Mouse (Mus musculus): ENCODE results near the gene Eif4g3. TPM values are rescaled to one million over a fixed set of nuclear protein-coding genes. Genes with fewer than 3 reads are reported as not detected.
A peak's percentile ranks its signal among the peaks of the same experiment; 100 is the strongest.

The Eif4g3 gene
- polyA plus RNA-seq, 1 experiment from 2014 or later: 7.3 TPM

DNA sequence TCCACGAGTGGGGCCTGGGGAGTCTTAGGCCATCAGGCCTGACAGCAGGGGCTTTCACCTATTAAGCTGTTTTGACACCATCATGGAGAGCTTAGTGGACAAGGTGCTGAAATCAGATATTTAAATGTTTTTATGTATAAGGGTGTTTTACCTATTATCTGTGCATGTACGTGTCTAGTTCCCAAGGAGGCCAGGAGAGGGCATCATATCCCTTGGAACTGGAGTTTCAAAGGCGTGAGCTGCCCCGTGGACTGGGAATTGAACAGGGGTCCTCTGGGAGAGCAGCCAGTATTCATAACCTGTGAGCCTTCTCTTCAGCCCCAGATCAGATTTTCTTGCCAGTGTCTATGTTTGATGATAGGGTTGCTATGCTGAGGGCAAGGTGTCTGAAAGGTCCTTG, 2.4 kb upstream of the Eif4g3 start:
- Histone ChIP-seq H3K27ac (no peak overlapping the region), H3K9ac (no peak overlapping the region), H3K27me3 (peaks cover 37% of the 10 kb centered on the region), H3K9me3 (replicated peaks) (no peaks in the 10 kb centered on the region), H3K36me3 (no peaks in the 10 kb centered on the region; the same call in 1 of the 2 replicates), H3K4me2 (no peak overlapping the region), H3K4me3 (replicated peaks) (no peak overlapping the region), H3K4me1 (replicated peaks) (peaks cover 29% of the 10 kb centered on the region)
- WGBS (ENCODE audit: insufficient replicate concordance): 69% methylated on average over 4 of the region's 4 CpGs
- no peak for ATAC-seq (ENCODE audit: low read depth)
- no peak for DNase-seq

DNA sequence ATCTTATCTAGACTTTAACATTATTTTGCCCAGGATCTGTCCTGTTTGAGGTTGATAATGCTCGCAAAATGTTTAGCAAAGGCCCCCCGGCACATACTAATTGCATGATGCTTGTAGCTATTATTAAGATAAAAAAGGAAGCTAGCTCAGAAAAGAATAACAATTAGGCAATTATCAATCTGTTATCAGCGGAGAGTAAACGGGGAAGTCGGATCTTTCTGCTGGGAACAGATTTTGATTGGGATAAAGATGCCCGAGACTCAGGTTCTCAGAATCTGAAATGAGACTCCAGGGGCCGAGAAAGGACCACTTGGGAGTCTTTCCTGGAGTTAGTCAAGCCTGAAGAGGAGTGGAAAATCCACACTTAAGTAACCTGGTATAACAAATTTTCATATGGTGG, 1.6 kb upstream of the Eif4g3 start:
- 45% methylated on average over 7 of the region's 7 CpGs for WGBS (ENCODE audit: insufficient replicate concordance)
- peaks cover 3% of the 10 kb centered on the region for H3K36me3 ChIP-seq
- ATAC-seq (ENCODE audit: low read depth) (no peak), DNase-seq (no peak)
- H3K9ac ChIP-seq: no peak overlapping the region
- H3K27me3 ChIP-seq: peaks cover 37% of the 10 kb centered on the region
- no peak overlapping the region for H3K4me3 ChIP-seq (replicated peaks)
- no peak overlapping the region for H3K4me2 ChIP-seq
- no peak overlapping the region for H3K27ac ChIP-seq
- H3K4me1 ChIP-seq (replicated peaks): peaks cover 37% of the 10 kb centered on the region
- no peaks in the 10 kb centered on the region for H3K9me3 ChIP-seq (replicated peaks)

DNA sequence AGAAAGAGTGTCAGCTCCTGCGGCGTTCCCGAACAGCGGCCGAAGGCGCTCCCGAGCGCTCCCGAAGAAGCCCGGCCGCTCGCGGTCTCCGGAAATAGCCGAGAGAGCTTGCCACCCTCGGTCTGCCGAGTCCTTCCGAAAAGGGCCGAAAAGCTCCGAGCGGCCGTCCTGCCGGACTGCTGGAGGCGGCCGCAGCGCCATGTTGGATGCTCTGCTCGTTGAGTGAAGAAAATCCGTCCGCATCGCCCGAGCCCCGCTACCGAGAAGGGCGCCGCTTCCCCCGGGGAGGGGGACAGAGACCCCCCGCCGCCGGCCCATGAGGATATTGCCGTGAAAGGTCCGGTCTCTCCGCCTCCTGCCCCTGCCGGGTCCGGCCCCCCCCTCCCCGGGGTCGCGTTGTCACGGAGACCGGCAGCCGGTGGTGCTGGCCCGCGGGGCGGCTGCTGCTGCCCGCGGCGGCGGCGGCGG, 503 bp downstream of the Eif4g3 start:
- DNase-seq: peak; percentile 94
- Histone ChIP-seq H3K4me2 (peak overlapping the region; percentile 91), H3K27me3 (peaks cover 35% of the 10 kb centered on the region), H3K27ac (peak overlapping the region; percentile 84), H3K4me1 (replicated peaks) (peaks cover 41% of the 10 kb centered on the region), H3K9me3 (replicated peaks) (no peaks in the 10 kb centered on the region), H3K9ac (peak overlapping the region; percentile 93), H3K4me3 (replicated peaks) (peak overlapping the region; percentile 79), H3K36me3 (peaks cover 11% of the 10 kb centered on the region)
- ATAC-seq (ENCODE audit: low read depth): peak; percentile 92
- under 1% methylated on average over 58 of the region's 59 CpGs for WGBS (ENCODE audit: insufficient replicate concordance)

DNA sequence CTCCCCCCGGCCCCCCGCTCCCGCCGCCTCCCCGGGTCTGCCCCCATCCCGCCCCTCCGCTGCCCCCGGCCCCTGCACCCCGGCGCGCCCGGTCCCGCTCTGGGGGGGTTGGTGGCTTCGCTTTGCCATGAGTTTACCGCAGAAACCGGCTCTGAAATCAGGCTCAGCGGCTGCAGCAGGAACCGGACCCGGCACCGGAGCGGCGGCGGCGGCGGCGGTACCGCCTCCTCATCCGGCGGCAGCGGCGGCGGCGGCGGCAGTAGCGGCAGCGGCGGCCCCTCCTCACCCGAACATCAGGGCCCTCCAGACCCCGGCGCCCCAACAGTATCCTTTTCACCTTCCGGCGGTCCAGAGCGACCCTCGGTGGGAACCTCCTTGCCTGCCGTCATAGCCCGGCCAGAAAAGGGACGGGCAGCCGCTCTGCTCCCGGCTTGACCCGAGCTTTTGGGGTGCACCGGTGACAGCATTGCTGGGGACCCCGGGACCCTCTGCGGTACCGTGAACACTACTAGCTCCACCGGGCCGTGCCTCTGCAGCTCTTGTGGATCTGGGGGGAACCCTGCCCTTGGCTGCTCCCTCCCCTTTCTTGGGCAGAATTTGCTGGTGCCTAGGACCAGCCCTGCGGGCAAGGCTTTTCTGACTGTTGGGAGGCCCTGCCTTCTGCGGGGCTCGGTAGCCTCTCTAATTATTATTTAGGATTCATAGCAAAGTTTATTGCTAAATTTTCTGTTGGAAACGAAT, 1.2 kb downstream of the Eif4g3 start:
- peaks cover 35% of the 10 kb centered on the region for H3K27me3 ChIP-seq
- peaks cover 41% of the 10 kb centered on the region for H3K4me1 ChIP-seq (replicated peaks)
- H3K9ac ChIP-seq: peak overlapping the region; percentile 93
- ATAC-seq (ENCODE audit: low read depth) (peak; percentile 49), DNase-seq (peak; percentile 33)
- no peaks in the 10 kb centered on the region for H3K9me3 ChIP-seq (replicated peaks)
- peaks cover 18% of the 10 kb centered on the region for H3K36me3 ChIP-seq
- H3K4me3 ChIP-seq (replicated peaks): peak overlapping the region; percentile 79
- H3K27ac ChIP-seq: peak overlapping the region; percentile 84
- H3K4me2 ChIP-seq: peak overlapping the region; percentile 91
- WGBS (ENCODE audit: insufficient replicate concordance): under 1% methylated on average over 45 of the region's 60 CpGs

- Histone ChIP-seq H3K4me1 (replicated peaks) (peaks cover 41% of the 10 kb centered on the region), H3K4me3 (replicated peaks) (peak overlapping the region; percentile 79), H3K9me3 (replicated peaks) (no peaks in the 10 kb centered on the region), H3K27ac (peak overlapping the region; percentile 84; the same call in 1 of the 2 replicates), H3K36me3 (peaks cover 25% of the 10 kb centered on the region), H3K27me3 (peaks cover 28% of the 10 kb centered on the region), H3K9ac (peak overlapping the region; percentile 93), H3K4me2 (peak overlapping the region; percentile 91)
- DNase-seq (no peak), ATAC-seq (ENCODE audit: low read depth) (no peak)
- WGBS (ENCODE audit: insufficient replicate concordance): 28% methylated on average over 12 of the region's 12 CpGs
These were observed 1.9 kb downstream of the Eif4g3 start for GRCm38 (mm10) chr4:137994562-137995336.

GRCm38 (mm10) chr4:137995399-137995798, 2.6 kb downstream of the Eif4g3 start:
- Histone ChIP-seq H3K4me2 (peak overlapping the region; percentile 91), H3K36me3 (peaks cover 25% of the 10 kb centered on the region), H3K27ac (no peak overlapping the region), H3K9me3 (replicated peaks) (no peaks in the 10 kb centered on the region), H3K4me3 (replicated peaks) (peak overlapping the region; percentile 79), H3K27me3 (peaks cover 24% of the 10 kb centered on the region), H3K4me1 (replicated peaks) (peaks cover 42% of the 10 kb centered on the region), H3K9ac (peak overlapping the region; percentile 93)
- DNase-seq (no peak), ATAC-seq (ENCODE audit: low read depth) (no peak)
- WGBS (ENCODE audit: insufficient replicate concordance): 81% methylated on average over 12 of the region's 12 CpGs

DNA sequence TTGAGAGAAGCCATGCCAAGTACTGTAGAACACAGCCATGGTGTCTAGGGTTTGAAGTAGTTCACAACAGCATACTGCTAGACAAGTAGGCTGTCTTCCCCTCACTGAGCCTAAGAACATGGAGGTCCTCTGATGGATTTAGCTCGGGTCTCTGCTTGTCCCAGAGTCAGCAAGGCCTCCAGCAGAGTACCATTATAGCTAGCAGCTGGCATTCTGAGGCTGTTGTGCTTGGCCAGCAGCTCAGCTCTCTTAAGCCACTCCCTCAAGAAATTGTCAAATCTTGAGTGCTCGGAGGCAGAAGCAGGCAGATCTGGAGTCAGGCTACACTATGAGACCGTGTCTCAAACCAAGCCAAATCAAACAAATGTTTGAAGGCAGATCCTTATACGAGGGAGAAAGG, 5.4 kb downstream of the Eif4g3 start:
- peaks cover 33% of the 10 kb centered on the region for H3K4me1 ChIP-seq (replicated peaks)
- no peak overlapping the region for H3K4me3 ChIP-seq (replicated peaks)
- ATAC-seq (ENCODE audit: low read depth): no peak
- H3K27me3 ChIP-seq: no peaks in the 10 kb centered on the region
- H3K4me2 ChIP-seq: no peak overlapping the region
- peaks cover 51% of the 10 kb centered on the region for H3K36me3 ChIP-seq
- H3K9ac ChIP-seq: no peak overlapping the region
- no peak overlapping the region for H3K27ac ChIP-seq
- DNase-seq: no peak
- H3K9me3 ChIP-seq (replicated peaks): no peaks in the 10 kb centered on the region
- whole genome bisulfite sequencing (ENCODE audit: insufficient replicate concordance): 81% methylated on average over 4 of the region's 4 CpGs

GRCm38 (mm10) chr4:138000682-138001081, 7.9 kb downstream of the Eif4g3 start:
- ATAC-seq (ENCODE audit: low read depth) (no peak), DNase-seq (no peak)
- WGBS (ENCODE audit: insufficient replicate concordance): 77% methylated on average over 7 of the region's 7 CpGs
- Histone ChIP-seq H3K4me2 (no peak overlapping the region), H3K4me3 (replicated peaks) (no peak overlapping the region), H3K27ac (no peak overlapping the region), H3K27me3 (no peaks in the 10 kb centered on the region), H3K9ac (no peak overlapping the region), H3K4me1 (replicated peaks) (peaks cover 23% of the 10 kb centered on the region), H3K36me3 (peaks cover 65% of the 10 kb centered on the region), H3K9me3 (replicated peaks) (no peaks in the 10 kb centered on the region)

DNA sequence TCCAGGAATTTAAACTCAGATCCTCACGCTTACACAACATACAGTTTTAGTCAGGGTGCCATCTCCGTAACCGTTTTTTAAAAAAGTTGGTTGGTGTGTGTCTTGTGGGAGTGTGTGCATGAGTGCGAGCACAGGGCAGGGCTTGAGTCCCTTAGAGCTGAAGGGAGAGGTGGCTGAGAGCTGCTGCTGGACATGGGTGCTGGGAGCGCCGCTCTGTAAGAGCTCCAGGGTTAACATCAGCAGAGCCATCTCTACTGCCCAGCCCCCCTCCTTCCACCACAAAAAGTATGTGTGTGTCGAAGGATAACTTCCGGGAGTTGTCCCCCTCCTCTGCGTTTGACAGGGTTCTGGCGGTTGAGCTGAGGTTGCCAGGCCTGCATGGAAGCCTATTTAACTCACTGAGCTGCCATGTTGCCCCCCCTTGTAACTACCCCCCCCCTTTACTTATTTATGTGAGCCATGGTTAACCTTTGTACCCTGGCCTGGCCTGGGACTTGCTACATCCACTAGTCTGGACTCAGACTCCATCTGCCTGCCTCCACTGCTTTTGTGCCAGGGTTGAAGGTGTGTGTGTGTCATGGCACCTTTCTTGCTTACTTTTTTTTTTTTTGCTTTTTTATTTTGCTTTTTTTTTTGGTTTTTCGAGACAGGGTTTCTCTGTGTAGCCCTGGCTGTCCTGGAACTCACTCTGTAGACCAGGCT, 11.2 kb downstream of the Eif4g3 start:
- Histone ChIP-seq H3K9me3 (replicated peaks) (no peaks in the 10 kb centered on the region), H3K4me3 (replicated peaks) (no peak overlapping the region), H3K27me3 (no peaks in the 10 kb centered on the region), H3K36me3 (peaks cover 61% of the 10 kb centered on the region), H3K9ac (no peak overlapping the region), H3K27ac (no peak overlapping the region), H3K4me2 (no peak overlapping the region), H3K4me1 (replicated peaks) (peaks cover 13% of the 10 kb centered on the region)
- 79% methylated on average over 11 of the region's 11 CpGs for WGBS (ENCODE audit: insufficient replicate concordance)
- DNase-seq (no peak), ATAC-seq (ENCODE audit: low read depth) (peak; percentile 53)

GRCm38 (mm10) chr4:138005781-138006180, 13.0 kb downstream of the Eif4g3 start:
- DNase-seq (no peak), ATAC-seq (ENCODE audit: low read depth) (no peak)
- no peaks in the 10 kb centered on the region for H3K9me3 ChIP-seq (replicated peaks)
- no peaks in the 10 kb centered on the region for H3K27me3 ChIP-seq
- H3K4me2 ChIP-seq: no peak overlapping the region
- peaks cover 8% of the 10 kb centered on the region for H3K4me1 ChIP-seq (replicated peaks)
- H3K4me3 ChIP-seq (replicated peaks): no peak overlapping the region
- whole genome bisulfite sequencing (ENCODE audit: insufficient replicate concordance): 74% methylated on average over 1 of the region's 1 CpGs
- peaks cover 57% of the 10 kb centered on the region for H3K36me3 ChIP-seq
- H3K27ac ChIP-seq: no peak overlapping the region
- H3K9ac ChIP-seq: no peak overlapping the region

DNA sequence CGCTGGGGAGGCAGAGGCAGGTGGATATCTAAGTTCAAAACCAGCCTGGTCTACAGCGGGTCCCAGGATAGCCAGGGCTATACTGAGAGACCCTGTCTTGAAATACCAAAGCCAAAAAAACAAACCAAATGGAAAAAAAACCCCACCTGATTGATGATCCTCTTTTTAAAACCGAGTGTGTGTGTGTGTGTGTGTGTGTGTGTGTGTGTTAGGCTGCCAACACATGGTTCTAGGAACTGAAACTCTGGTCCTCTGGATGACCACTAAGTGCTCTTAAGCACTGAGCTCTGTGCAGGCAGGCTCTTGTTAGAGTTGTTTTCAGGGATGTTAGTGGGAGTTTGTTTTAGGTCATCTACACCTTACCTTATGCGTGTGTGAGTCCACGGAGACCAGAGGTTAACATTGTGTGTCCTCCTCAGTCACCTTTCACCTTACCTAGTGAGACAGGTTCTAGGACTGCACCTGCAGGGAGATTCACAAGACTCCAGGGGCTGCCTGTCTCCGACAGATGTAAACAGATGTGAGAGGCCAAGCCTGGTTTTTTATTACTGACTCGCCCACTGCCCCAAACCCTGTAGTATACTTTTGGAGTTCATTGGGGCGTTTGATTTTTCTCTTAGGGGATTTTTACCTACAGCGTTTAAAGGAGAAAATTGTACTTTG, 14.3 kb downstream of the Eif4g3 start:
- no peak for DNase-seq
- H3K9me3 ChIP-seq (replicated peaks): no peaks in the 10 kb centered on the region
- WGBS (ENCODE audit: insufficient replicate concordance): 82% methylated on average over 9 of the region's 9 CpGs
- ATAC-seq (ENCODE audit: low read depth): no peak
- H3K4me1 ChIP-seq (replicated peaks): peaks cover 7% of the 10 kb centered on the region
- H3K27me3 ChIP-seq: no peaks in the 10 kb centered on the region
- peaks cover 53% of the 10 kb centered on the region for H3K36me3 ChIP-seq
- H3K27ac ChIP-seq: no peak overlapping the region
- H3K9ac ChIP-seq: no peak overlapping the region
- H3K4me2 ChIP-seq: no peak overlapping the region
- H3K4me3 ChIP-seq (replicated peaks): no peak overlapping the region
